Mouse (Mus musculus): ENCODE data around the gene Tmem87b.

Gene Tmem87b

DNA sequence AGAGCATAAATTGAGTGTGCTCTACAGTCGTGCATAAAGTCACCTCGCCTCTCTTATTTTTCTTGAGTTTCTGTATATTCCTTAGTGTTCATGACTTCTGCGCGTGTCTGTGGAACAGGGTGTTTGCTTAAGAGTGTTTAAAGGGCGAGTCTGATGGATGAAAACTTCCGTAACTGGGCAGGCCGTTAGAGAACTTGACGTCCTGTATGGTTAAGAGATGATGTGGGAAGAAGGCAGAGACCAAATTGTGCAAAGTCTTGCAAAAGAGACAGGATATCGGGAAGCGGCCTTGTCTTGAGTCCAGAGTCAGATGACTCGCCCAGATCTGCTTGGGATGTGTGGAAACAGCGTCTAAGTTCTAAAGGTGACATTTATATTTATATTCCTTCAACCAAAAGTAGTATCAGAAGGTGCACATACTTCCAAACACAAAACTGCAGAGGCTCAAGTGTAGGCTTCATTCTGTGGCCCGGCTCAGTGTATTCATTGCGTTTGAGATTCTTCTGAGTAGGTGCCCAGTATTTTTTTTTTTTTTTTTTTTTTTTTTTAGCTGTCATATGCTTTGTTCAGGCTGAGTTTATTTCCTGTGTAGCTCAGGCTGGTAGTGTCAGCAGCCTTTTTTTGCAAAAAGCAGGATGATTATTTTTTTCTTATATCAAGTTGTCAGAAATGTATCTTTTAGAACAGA is 1.2 kb downstream of the Tmem87b start:
- DNase-seq (ENCODE audit: low spot score in 2 of 2), result no peak

DNA sequence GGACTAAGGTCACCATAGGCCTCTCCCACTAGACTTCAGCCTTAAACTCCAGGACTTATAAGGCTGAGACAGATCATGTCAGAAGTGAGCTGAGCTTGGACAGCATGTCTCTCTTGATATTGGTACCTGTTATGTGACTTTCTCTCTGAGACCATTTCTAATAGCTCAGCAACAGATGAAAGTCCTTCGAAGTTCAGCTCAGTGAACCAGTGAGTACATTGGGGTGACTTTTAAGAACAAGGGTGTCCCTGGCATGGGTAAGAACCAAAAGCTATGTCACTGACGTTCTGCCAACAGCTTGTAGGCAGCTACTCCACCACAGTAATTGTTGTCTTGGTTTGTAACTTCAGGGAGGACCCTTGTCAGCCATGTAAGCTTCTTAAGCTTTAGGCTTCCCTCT is 2.7 kb downstream of the Tmem87b start:
- DNase-seq (ENCODE audit: low spot score in 2 of 2), result no peak

DNA sequence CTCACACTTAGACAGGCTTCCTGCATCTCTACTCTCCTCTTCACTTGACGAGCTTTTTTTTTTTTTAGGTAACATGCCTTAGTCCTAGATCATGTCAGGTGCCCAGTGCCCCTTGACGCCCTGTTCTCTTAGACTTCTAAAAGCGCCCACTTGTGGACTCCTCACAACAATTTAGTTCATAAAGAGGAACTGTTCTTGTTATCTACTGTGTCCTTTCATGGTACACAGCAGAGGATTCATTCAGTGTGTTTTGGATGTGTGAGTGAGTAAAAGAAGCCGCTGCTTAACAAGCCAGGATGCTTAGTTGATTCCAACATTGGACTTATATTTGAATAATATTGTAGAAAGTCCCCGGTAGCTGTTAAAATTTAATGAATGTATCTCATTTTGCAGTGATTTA is 6.0 kb downstream of the Tmem87b start:
- DNase-seq (ENCODE audit: low spot score in 2 of 2), result no peak

DNA sequence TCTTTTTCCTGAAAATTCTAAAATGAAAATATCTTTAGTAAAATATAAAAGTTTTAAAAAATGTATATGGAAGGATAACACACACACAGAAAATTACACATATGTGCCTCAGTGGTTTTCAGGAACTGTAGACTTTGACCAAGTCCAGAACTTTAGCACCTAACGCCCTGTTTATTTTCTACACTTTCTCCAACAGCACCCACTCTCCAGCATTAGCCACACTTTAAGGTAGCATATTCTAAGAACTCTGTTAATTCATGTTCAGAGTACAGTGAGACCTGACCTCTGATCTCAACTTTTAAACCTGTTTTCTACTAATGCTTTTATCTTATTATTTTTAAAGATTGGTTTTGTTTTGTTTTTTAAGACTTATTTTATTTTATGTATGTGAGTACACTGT is 9.9 kb downstream of the Tmem87b start:
- DNase-seq (ENCODE audit: low spot score in 2 of 2), result no peak

DNA sequence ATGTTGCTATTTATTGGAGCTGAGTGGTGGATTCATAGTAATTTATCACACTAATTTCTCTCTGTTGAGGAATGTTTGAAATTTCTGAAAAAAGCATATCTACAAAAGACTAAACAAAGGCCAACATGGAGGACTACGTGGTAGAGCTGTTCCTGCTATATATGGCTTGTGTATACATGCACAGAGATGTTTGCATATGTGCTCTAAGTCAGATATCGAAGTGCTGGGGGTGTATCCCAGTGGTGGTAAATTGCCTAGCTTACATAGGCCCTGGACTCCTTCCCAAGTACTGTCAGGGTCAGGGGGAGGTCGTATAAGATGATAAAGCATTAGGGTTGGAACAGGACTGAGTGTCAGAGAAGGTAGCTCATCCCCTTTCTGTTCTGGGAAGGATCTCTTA is 14.7 kb downstream of the Tmem87b start:
- no peak for DNase-seq (ENCODE audit: low spot score in 2 of 2)

DNA sequence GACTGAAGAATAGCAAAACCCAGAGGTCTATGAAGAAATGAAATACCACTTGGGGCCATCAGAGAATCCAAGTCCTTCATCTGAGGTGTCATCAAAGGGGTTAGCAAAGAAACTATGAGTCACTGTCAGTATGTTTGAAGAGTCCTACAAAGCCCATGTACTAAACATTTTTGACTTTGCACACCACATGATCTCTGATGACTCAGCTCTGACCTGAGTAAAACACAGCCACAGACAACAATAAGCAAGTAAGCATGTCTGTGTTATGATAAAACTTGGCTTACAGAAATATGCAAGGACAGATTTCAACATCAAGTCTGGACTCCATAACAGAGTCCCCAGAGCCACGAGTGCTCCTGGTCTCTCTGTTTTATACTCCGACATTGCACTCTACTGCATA is 15.1 kb downstream of the Tmem87b start:
- no peak for DNase-seq (ENCODE audit: low spot score in 2 of 2)

DNA sequence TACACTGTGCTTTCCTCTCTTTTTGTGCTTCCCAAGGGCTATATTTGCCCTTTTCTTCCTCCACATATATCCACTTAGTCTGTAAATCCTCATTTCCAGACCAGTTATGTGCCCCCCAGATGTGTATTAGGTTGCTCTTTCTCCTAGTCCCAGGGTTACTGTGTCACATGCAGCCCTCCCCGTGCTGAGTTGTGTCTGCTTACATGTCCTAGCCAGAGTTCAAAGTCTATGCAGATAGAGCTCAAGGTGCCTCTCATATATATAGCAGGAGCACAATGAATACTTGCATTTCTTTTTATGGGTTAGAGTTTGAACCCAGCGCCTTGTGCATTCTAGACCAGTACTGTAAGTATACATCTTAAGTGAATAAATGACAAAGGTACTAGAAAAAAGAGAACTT is 15.5 kb downstream of the Tmem87b start:
- DNase-seq (ENCODE audit: low spot score in 2 of 2), result no peak

DNA sequence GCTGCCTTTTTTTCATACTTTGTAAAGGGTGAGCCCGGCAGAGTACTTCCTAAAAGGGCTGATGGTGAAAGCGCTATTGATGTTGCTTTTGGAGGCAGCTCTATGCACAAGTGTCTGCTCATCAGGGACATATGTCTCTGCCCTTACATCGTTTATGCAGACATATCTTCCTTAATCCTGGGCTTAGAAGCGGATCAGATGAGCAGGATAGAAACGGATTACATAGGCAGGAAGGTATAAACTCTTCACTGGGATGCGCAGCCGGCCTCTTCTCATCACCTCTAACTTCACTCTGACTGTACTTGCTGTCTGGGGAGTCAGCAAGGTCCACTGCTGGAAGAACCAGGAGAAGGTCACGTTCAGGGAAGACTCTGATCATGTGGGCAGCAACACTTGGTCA is 19.6 kb downstream of the Tmem87b start:
- no peak for DNase-seq (ENCODE audit: low spot score in 2 of 2)

DNA sequence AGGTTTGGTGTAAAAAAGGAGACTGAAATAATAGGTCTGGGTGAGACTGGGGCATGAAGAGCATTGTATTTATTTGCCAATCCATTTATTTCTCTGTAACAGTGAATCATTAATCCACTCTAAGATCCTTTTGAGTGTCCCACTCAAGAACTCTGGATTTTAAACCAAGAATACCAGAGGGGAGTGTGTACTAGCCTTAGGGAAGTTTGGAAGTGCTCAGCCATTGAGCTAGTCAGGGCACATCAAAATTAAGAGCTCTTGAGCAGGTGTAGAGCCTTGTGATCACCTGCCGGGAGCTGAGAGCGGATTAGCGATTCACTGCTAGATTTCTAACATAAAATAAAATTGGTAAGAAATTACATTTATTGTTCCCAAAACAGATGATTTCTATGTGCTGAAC is 20.7 kb downstream of the Tmem87b start:
- no peak for DNase-seq (ENCODE audit: low spot score in 2 of 2)

DNA sequence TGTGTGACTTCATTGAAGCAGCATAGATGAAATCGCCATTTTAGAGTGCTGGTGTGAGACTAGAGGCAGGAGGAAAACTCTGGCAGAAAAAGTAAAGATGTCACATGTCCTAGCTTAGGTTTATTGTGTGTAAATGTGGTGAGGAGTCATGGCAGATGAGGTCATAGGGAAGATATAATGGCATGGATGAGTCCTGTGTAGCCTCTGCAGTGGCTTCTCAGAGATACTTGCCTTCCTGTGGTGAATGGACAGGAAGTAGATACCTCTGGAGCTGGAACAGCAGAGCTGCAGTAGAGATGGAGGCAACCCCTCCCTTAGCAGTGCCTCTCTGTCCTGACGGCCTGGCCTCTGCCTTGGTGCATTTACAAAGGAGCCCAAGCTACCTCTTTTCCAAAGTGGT is 21.6 kb downstream of the Tmem87b start:
- DNase-seq (ENCODE audit: low spot score in 2 of 2), result no peak

DNA sequence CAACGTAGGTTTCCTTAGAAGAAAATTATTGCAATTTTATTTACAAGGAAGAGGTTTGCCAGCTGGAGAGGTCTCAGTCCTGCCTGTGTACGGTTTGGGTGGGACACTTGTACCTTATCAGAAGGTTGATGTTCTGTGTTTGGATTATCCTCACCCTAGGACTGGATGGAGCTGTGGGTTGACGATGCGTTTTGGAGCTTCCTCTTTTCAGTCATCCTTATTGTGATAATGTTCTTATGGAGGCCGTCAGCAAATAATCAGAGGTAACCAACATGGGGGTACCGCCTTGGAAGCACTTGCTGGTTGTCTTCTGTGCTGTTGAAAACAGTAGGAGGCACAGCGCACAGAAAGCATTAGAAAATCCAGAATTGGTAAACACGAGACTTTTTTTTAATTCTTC is 24.5 kb downstream of the Tmem87b start:
- DNase-seq (ENCODE audit: low spot score in 2 of 2), result no peak

DNA sequence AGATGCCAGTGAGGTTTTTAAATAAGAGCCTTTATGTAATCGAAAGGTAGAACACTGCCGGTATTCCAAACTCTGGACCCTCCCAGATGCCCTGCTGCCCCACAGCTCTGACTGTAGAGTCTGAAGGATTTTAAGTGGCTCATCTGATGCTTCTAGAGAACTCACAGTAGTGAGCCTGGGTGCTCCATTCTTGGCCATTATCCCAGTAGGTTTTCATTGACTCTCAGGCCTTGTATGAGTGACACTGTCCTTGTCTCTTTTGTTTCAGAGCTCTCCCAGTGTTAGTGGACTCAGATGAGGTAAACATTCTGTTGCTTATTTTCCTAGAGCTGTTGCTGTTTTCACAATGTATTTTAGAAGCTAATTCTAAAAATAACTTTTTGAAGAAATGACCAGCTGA is 32.1 kb downstream of the Tmem87b start:
- no peak for DNase-seq (ENCODE audit: low spot score in 2 of 2)

DNA sequence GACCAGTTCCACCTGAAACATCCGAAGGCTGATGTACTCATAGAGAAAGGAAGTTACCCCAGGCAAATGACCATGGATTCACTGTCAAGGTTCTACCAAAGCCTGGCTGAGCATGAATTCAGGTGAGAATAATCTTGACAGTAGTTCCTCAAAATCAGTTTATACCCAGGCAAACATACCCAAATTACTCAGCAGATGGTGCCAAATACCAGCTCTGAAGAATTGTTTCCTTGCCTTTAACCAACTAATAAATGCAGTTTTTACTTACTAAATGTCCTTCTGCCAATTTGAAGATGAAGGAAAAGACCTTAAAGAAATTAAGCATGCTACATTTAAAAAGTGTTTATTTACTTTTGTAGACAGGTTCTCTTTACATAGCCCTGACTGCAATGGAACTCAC is 38.8 kb downstream of the Tmem87b start:
- DNase-seq (ENCODE audit: low spot score in 2 of 2), result no peak

DNA sequence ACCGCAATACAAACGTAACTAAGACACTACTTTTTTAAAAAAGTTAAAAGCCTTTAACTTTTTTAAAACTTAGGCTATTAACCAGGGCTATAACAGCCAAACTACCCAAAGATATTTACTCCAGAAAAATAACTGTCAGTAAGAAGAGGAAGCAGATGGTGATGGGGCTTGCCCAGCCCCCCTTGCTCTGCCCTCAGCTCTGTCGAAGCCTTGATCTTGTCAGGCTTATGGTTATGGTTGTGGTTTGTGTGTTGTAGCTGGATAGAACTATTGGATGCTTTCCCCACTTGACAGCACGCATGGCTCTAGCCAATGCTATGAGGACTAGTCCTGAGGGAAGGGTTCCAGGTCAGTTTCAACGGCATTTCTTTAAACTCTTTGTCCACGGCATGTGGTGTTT is 41.0 kb downstream of the Tmem87b start:
- no peak for DNase-seq (ENCODE audit: low spot score in 2 of 2)

DNA sequence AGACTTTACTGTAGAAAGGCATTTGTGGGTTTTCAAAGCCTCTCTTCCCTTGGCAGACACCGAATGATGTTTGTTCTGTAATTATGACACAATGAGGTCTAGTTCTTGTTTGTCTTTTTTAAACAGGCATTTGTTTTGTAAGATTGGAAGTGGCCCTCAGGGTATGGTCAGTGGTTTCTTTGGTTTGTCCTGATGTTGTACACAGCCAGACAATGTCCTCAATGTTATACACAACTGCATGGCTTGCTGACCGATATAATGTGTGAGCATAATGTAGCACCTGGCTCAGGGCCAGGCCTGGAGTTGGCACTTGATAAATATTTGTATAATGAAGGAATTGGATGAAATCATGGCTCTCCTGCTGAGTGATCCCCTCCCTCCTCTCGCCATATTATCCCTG is 41.9 kb downstream of the Tmem87b start:
- no peak for DNase-seq (ENCODE audit: low spot score in 2 of 2)

DNA sequence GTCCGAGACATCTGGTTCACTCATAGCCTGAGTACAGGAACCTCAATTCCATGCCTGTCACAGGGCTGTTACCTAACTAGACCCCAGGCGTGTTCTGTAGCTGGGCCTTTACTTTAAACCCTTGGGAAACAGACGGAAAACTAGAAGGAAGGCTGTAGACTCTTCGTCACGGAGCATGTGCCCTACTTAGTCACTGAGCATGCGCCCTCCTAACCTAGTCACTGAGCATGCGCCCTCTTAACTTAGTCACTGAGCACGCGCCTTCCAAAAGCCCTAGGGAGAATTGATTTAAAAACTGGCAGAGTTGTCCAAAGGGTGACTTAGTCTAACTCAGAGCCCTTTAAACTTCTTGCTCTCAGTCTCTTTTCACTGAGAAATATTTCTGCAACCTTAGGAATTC is 44.7 kb downstream of the Tmem87b start, which contains the start of gene Fbln7:
TSS of gene Fbln7 (plus strand) at position 346 of the 400 bp plus-strand sequence.
- DNase-seq (ENCODE audit: low spot score in 2 of 2), result no peak

DNA sequence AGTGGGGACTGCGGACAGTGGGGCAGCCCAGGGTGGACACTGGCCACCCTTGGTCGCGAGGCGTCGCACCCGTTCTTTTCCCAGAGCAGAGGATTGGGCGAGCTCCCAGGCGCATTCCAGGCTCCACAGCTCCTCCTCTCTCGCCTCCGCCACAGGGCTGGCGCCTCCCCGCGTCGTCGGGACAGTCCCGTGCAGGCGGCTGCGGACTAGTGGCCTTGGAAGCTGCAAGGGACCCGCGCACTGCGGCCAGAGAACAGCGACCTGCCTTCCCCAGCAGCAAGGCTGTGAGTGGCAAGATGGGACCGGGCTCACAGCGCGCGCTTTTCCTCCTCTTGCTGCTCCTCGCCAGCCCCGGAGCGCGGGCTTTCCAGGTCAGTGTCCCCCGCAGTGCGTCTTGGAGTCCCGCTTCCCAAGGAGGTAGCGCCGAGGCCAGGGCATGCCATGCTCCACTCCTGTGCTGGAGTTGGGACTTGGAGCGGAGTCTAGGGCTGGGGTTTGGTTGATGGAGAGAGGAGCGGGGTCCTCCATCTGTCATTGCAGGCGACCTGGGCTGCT is 45.9 kb downstream of the Tmem87b start:
- DNase-seq (ENCODE audit: low spot score in 2 of 2), result no peak

DNA sequence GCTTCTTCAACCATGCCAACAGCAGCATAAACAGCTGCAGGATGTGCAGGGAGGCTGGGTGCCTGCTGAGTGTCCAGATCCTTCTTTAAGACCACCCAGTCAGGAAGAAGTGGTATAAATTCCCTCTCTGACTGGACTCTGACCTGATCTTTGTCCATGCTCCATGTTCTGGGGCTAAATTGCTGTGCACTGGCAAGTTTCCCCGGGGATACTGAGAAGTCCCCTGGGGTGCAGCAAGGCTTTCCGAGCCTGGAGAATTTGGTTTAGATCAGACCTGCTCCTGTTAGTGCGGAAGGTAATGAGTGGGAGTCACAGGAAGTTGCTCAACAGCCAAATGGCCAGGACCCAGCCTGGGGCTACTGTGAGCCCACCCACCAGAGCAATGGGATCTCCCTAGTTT is 47.1 kb downstream of the Tmem87b start:
- DNase-seq (ENCODE audit: low spot score in 2 of 2), result no peak

DNA sequence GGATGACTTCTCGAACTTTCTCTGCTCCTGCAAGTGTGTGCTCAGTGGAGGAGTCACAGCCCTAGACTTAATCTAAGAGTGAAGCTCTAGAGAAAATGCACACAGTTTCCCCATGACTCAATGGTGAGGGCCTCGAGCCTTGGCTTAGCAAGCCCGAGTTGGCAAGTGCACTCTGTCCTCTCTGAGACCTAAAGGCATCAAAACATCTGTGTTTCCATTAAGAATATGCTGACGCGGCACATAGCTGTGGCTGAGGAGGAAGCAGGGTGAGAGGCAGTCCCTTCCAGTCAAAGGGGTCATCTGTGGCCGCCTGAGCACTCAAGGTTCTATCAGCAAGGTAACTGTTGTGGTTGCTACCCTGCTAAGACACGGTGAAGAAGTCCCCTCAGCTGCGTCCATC is 53.7 kb downstream of the Tmem87b start:
- no peak for DNase-seq (ENCODE audit: low spot score in 2 of 2)

DNA sequence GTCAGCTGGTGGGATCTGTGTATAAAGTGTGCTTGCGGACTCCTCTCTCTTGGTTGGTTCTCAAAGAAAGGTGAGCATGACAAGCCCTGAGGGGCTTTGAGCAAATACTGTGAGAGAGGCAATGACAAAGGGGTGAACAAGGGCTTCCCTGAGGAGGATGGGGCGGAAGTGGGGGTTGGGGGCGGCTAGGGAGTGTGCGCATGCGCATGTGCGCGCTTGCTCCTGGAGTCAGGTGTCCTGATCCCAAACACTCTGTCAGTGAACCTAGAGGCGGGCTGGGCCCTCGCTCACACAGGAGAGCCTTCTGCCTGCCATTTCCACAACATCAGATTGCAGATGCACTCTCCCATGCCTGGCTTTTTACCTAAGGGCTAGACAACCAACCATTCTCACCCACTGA is 54.3 kb downstream of the Tmem87b start:
- no peak for DNase-seq (ENCODE audit: low spot score in 2 of 2)

DNA sequence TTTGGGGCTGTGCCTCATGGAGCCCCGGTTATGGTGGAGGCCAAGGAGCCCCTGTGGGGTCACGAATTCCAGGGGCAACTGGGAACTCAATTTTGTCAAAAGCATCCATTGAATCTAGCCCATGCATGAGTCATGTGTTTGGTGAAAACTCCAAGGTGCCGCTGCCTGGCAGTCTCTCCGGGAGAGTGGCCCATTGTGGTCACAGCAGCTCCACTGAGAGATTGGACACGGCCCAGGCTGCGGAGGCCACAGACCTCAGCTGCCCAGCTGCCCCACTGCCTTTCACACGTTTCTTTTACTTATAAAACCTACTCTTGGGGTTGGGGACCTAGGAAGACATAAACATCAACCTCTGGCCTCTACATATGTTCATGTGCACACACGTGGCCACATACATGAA is 57.6 kb downstream of the Tmem87b start:
- no peak for DNase-seq (ENCODE audit: low spot score in 2 of 2)

DNA sequence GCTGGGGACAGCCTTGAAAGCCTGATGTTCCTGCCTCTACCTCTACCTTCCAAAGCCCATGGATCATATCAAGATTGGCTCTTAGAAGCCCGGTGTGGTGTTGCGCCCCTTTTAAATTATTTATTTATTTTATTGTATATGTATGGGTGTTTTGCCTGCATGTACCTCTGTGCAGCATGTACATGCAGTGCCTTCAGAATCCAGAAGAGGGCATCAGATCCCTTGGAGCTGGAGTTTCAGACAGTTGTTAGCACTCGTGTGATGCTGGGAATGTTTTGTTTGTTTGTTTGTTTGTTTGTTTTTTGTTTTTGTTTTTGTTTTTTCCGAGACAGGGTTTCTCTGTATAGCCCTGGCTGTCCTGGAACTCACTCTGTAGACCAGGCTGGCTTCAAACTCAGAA is 63.3 kb downstream of the Tmem87b start:
- DNase-seq (ENCODE audit: low spot score in 2 of 2), result no peak

DNA sequence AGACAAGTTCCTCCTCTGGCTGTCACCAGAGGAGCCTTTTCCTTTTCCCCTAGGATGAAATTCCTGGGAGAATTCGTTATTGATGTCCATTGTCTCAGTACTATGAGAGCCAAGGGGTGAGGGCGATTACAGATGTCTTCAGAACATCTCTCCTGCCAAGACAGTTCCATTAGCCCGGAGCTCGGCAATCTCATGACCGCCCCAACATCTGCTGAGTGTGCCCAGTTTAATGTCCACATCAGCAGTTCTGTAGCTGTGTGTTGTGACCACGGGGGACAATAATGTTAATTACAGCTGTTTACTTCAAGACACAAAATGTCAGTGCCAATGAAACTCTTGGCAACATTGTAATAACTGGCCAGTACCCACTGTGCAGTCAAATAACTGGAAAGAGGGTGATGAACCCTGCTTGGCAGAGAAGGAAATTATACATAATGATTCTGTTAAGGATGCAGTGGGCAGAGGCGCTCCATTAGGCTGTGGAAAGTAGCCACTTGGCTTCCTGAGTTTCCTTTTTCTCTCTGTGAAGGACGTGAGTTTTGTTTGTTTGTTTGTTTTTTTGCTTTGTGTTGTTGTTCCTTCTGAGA is 67.4 kb downstream of the Tmem87b start:
- no peak for DNase-seq (ENCODE audit: low spot score in 2 of 2)

Data from natural killer cell, adult 2 months (primary cell).